Mouse (Mus musculus): ENCODE measurements around the gene Fam222a.

GRCm38 (mm10) chr5:114638769-114639644, 71.2 kb downstream of the Fam222a start:
- TF ChIP-seq POLR2A (IDR thresholded peaks at IDR 0.05; ENCODE audit: insufficient read depth, low read length) (no peak), EP300 (IDR thresholded peaks at IDR 0.05; ENCODE audit: insufficient read depth, low read depth, low read length) (peak; percentile 65; the same call in 1 of the 2 replicates)

All from ES-Bruce4 (cell line).